Mouse (Mus musculus): ENCODE measurements around the gene Prss53. TPM values are rescaled to one million over a fixed set of nuclear protein-coding genes. Genes with fewer than 3 reads are reported as not detected.

The Prss53 gene
- 0.81 and 0.99 TPM in 2 replicates for polyA plus RNA-seq (2015; fragmentation: Nextera tagmentation; extraction: Ambion mirVana)

DNA sequence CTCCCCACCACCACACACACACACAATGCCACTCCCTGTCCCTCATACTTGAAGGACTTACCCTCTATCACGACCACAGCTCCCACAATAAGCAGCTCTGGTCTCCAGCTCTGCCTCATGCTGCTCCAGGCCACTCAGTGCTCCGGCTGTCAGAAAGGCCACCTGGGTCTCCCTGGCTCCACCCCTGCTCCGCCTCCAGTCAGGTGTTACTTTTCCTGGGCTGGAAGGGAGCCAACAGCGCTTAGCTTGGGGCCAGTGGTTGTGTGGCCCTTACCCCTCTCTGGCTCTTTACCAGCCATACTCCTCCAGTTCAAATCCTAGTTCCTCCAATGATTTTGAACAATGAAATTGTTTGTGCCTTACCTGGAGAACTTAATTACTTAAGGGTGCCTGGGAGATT lies at the start of gene Prss53:
Gene Prss53, minus strand, starts transcription at position 173 of the 400 bp plus-strand sequence.
- Histone ChIP-seq H3K4me2 (ENCODE audit: low read length) (no peak within 1 kb of the TSS), H3K27me3 (replicated peaks; ENCODE audit: control insufficient read depth, insufficient read depth, low read length) (no peaks in the 10 kb centered on the region), H3K4me1 (ENCODE audit: control insufficient read depth, insufficient read depth, low read depth, low read length) (peaks cover 7% of the 10 kb centered on the region), H3K4me3 (ENCODE audit: low read length) (no peak within 1 kb of the TSS), H3K9ac (ENCODE audit: low read depth, low read length) (no peak within 1 kb of the TSS), H3K9me3 (ENCODE audit: control insufficient read depth, low read length) (no peaks in the 10 kb centered on the region), H3K27ac (ENCODE audit: low read depth, low read length) (no peak within 1 kb of the TSS), H3K36me3 (ENCODE audit: control insufficient read depth, insufficient read depth, low read length) (peaks cover 24% of the 10 kb centered on the region)
- ATAC-seq = no peak
- WGBS = 31% methylated on average over 4 of the region's 4 CpGs

DNA sequence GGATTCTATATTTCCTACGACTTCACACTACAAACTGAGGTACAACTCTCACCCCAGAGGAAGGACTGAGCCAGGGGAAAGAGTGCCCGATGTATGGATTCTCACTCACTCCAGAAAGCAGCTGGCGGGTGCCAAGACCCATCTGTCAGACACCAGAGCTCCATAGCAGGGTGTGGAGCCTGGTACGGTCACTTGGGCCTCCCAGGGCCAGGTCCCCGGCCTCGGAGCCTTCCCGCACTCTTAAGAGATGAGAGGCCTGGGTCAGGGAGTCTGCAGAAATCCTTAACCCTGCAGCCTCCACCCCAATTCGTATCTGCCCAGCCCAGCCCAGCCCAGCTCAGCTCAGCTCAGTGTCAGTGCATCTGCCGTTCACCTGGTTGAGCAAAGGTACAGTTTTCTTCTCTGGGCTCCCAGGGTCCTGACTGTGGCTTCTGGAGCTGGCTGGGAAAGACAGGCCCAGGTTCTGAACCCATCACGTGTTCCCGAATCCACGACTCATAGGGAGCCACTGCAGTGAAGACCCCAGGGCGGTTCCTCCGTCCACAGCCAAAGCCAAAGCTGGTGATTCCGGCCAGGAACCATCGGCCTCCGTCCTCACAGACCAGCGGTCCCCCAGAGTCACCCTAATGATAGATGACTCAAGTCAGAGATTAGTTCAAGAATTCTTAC lies 45.6 kb upstream of the Prss53 start:
- ATAC-seq = 0 out of 2 replicates have a peak, but pooled peaks have one; percentile 2
- no peaks in the 10 kb centered on the region for H3K36me3 ChIP-seq (ENCODE audit: control insufficient read depth, insufficient read depth, low read length)
- H3K4me2 ChIP-seq (ENCODE audit: low read length) = peak overlapping the region; percentile 93
- peaks cover 12% of the 10 kb centered on the region for H3K4me1 ChIP-seq (ENCODE audit: control insufficient read depth, insufficient read depth, low read depth, low read length)
- H3K9ac ChIP-seq (ENCODE audit: low read depth, low read length) = peak overlapping the region; percentile 93
- no peaks in the 10 kb centered on the region; the same call in 1 of the 2 replicates for H3K27me3 ChIP-seq (replicated peaks; ENCODE audit: control insufficient read depth, insufficient read depth, low read length)
- 53% methylated on average over 18 of the region's 18 CpGs for WGBS
- H3K9me3 ChIP-seq (ENCODE audit: control insufficient read depth, low read length) = no peaks in the 10 kb centered on the region
- peak overlapping the region; percentile 90 for H3K27ac ChIP-seq (ENCODE audit: low read depth, low read length)
- H3K4me3 ChIP-seq (ENCODE audit: low read length) = peak overlapping the region; percentile 85

DNA sequence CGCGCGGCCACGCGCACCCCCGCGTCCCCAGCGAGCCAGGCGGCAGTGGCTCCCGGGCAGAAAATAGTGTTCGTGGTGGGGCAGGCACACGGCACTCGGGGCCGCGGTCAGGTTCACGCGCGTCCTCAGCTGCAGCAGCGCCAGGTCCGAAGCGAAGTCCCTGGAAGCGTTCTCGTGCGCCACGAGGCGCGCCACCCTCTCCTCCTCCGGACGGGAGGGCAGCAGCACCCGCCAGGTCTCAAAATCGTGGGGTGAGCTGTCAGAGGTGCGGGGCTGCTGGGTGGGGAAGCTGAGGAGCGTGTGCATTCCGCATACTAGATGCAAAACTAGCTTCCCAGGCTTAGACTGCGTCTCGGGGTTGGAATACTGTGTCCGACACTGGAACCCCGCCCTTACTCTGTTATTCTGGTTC lies 45.0 kb upstream of the Prss53 start:
- ATAC-seq = peak; percentile 83
- Histone ChIP-seq H3K27ac (ENCODE audit: low read depth, low read length) (peak overlapping the region; percentile 90), H3K36me3 (ENCODE audit: control insufficient read depth, insufficient read depth, low read length) (no peaks in the 10 kb centered on the region), H3K4me2 (ENCODE audit: low read length) (peak overlapping the region; percentile 93), H3K27me3 (replicated peaks; ENCODE audit: control insufficient read depth, insufficient read depth, low read length) (no peaks in the 10 kb centered on the region; the same call in 1 of the 2 replicates), H3K4me1 (ENCODE audit: control insufficient read depth, insufficient read depth, low read depth, low read length) (peaks cover 12% of the 10 kb centered on the region), H3K9me3 (ENCODE audit: control insufficient read depth, low read length) (no peaks in the 10 kb centered on the region), H3K4me3 (ENCODE audit: low read length) (peak overlapping the region; percentile 85), H3K9ac (ENCODE audit: low read depth, low read length) (peak overlapping the region; percentile 93)
- WGBS = under 1% methylated on average over 34 of the region's 38 CpGs

DNA sequence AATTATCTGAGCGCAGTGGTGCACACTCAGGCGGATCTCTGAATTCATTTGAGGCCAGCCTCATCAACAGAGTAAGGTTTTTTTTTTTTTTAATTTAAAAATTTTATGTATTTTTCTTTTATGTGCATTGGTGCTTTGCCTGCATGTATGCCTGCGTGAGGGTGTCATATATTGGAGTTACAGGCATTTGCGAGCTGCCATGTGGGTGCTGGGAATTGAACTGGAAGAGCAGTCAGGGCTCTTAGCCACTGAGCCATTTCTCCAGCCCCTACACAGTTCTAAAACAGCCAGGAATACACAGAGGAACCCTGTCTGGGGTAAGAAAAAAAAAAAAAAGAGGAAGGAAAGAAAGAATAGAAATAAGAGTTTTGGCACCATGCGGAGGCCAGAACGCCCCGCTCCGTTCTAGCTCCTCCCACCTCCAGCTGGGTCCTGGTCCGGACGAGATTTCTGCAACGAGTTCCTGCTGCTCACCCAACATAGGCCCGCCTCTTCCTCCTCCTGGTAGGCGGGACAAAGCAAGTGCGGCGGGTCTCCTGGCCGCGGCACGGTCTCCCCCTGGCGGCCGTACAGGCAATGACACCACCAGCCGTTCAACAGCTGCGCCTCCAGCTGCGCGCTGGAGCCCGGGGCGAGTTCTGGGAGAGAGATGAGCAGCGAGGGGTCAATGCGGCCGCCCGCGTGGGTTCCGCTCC lies 44.4 kb upstream of the Prss53 start:
- peak; percentile 96 for ATAC-seq
- WGBS = 6% methylated on average over 31 of the region's 32 CpGs
- H3K36me3 ChIP-seq (ENCODE audit: control insufficient read depth, insufficient read depth, low read length) = no peaks in the 10 kb centered on the region
- H3K4me2 ChIP-seq (ENCODE audit: low read length) = peak overlapping the region; percentile 93
- H3K4me3 ChIP-seq (ENCODE audit: low read length) = peak overlapping the region; percentile 85
- H3K4me1 ChIP-seq (ENCODE audit: control insufficient read depth, insufficient read depth, low read depth, low read length) = peaks cover 12% of the 10 kb centered on the region
- H3K27me3 ChIP-seq (replicated peaks; ENCODE audit: control insufficient read depth, insufficient read depth, low read length) = peaks cover 4% of the 10 kb centered on the region
- peak overlapping the region; percentile 93 for H3K9ac ChIP-seq (ENCODE audit: low read depth, low read length)
- peak overlapping the region; percentile 90 for H3K27ac ChIP-seq (ENCODE audit: low read depth, low read length)
- no peaks in the 10 kb centered on the region for H3K9me3 ChIP-seq (ENCODE audit: control insufficient read depth, low read length)

DNA sequence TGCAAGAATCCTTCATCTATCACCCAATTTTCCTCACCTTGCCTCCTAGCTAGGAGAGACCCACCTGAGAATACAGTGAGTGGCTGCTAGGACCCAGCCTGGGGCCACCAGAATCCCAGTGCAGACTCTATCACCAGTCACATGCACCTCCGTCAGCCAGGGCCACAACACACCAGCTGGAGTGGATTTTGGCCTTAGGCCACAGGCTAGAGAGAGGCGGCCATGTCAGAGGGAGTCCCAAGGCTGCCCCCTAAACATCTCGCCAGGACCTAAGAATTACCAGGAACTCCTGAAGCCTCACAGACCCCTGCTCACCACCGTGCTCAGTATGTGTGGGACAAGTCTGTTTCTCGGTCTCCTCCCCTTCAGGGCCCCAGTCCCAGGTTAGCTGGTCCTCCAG lies 43.3 kb upstream of the Prss53 start:
- Histone ChIP-seq H3K4me3 (ENCODE audit: low read length) (no peak overlapping the region), H3K9ac (ENCODE audit: low read depth, low read length) (no peak overlapping the region), H3K36me3 (ENCODE audit: control insufficient read depth, insufficient read depth, low read length) (no peaks in the 10 kb centered on the region), H3K4me2 (ENCODE audit: low read length) (no peak overlapping the region), H3K27me3 (replicated peaks; ENCODE audit: control insufficient read depth, insufficient read depth, low read length) (peaks cover 6% of the 10 kb centered on the region), H3K4me1 (ENCODE audit: control insufficient read depth, insufficient read depth, low read depth, low read length) (peaks cover 12% of the 10 kb centered on the region), H3K27ac (ENCODE audit: low read depth, low read length) (no peak overlapping the region), H3K9me3 (ENCODE audit: control insufficient read depth, low read length) (no peaks in the 10 kb centered on the region)
- no peak for ATAC-seq
- WGBS = 90% methylated on average over 5 of the region's 5 CpGs

DNA sequence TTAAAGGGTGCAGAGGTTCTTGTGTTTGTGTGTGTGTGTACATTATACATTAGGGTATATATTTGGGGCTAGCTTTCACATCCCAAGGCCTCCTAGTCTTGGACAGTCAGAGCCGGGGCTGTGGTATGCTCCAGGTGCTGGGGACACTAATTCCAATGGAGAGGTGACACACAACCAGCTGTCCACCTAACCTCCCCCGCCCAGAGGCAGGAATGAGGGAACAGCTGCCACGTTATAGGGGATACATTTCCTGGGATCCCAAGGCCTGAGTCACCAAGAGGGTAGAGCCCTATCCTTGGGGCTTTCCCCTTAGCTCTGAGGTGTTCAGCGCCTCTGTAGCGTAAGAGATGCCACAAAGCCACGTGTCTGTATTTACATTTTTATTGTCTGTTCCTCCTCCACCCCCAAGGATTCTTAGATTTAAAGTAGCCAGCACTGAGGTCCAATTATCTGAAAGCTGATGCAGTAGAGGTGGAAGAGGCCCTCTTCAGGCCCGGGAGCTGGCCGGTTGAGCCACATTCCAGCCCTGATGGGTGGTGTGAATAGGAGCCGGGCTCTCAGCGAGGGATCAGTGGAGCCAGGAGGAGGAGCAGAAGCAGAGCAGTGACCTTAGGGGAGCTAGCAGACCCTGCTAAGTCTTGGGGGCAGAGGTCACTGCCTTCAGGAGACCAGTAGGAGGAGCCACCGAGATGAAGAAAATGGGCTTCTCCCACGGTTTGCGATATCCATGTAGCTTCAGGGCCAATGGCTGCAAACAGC lies 41.7 kb upstream of the Prss53 start:
- H3K27ac ChIP-seq (ENCODE audit: low read depth, low read length) = no peak overlapping the region
- H3K4me3 ChIP-seq (ENCODE audit: low read length) = no peak overlapping the region
- H3K36me3 ChIP-seq (ENCODE audit: control insufficient read depth, insufficient read depth, low read length) = no peaks in the 10 kb centered on the region
- peaks cover 10% of the 10 kb centered on the region for H3K27me3 ChIP-seq (replicated peaks; ENCODE audit: control insufficient read depth, insufficient read depth, low read length)
- H3K9ac ChIP-seq (ENCODE audit: low read depth, low read length) = no peak overlapping the region
- peaks cover 12% of the 10 kb centered on the region for H3K4me1 ChIP-seq (ENCODE audit: control insufficient read depth, insufficient read depth, low read depth, low read length)
- no peak for ATAC-seq
- no peaks in the 10 kb centered on the region for H3K9me3 ChIP-seq (ENCODE audit: control insufficient read depth, low read length)
- H3K4me2 ChIP-seq (ENCODE audit: low read length) = no peak overlapping the region
- 21% methylated on average over 13 of the region's 13 CpGs for WGBS

DNA sequence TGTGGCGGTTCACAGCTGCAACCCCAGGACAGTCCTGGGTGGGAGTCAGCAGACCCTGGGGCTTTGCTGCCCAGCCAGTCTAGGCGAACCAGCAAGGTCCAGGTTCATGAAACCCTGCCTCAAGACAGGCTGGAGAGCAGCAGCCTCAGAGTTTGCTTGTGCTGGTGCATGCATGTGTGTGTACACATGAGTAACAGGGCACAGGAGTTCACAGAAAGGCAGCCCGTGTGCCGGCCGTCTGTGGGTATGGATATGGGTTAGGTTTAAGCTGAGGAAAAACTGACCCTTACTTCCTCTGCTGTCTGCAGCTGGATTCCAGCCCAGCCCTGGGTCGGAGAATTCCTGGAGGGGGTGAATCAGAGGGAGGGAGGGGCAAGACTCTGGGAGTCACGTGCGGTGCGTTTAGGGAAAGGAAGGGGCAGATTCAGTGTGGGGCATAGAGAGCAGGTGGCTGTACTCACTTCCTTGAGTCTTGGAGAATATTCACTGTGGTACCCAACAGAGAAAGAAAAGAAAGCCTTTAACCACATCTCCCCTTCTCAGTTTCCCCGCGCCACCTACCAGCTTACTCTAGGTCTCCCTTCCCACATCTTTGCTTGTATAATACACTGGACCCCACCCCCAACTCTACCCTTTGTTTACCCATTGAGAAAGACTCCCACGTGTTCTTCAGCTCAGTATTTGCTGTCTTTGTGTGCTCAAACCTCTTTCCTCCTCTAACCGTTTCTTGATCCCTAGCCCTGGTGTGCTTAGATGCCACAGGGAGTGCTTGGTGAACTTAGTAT lies 40.8 kb upstream of the Prss53 start:
- Histone ChIP-seq H3K9ac (ENCODE audit: low read depth, low read length) (no peak overlapping the region), H3K9me3 (ENCODE audit: control insufficient read depth, low read length) (no peaks in the 10 kb centered on the region), H3K27ac (ENCODE audit: low read depth, low read length) (no peak overlapping the region), H3K4me3 (ENCODE audit: low read length) (no peak overlapping the region), H3K4me2 (ENCODE audit: low read length) (no peak overlapping the region), H3K27me3 (replicated peaks; ENCODE audit: control insufficient read depth, insufficient read depth, low read length) (peaks cover 10% of the 10 kb centered on the region), H3K36me3 (ENCODE audit: control insufficient read depth, insufficient read depth, low read length) (no peaks in the 10 kb centered on the region), H3K4me1 (ENCODE audit: control insufficient read depth, insufficient read depth, low read depth, low read length) (peaks cover 11% of the 10 kb centered on the region)
- 42% methylated on average over 13 of the region's 13 CpGs for WGBS
- ATAC-seq = no peak

DNA sequence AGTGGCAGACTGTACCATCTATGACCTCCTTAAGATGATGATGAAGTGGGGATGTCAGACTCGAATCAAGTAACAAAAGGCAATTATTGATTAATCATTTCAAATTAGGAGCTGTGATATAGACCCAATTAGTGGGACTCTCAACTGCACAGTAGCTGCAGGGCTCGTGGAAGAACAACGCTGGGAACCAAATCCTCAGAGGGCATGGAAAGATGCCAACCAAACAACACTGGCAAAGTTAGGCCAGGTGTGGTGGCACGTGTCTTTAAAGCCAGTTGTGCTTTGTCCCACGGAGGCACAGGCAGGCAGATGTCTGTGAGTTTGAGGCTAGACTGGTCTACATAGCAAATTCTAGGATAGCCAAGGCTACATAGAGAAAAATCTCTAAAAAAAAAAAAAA lies 39.9 kb upstream of the Prss53 start:
- peaks cover 6% of the 10 kb centered on the region for H3K4me1 ChIP-seq (ENCODE audit: control insufficient read depth, insufficient read depth, low read depth, low read length)
- H3K9me3 ChIP-seq (ENCODE audit: control insufficient read depth, low read length) = no peaks in the 10 kb centered on the region
- no peak overlapping the region for H3K9ac ChIP-seq (ENCODE audit: low read depth, low read length)
- no peaks in the 10 kb centered on the region for H3K36me3 ChIP-seq (ENCODE audit: control insufficient read depth, insufficient read depth, low read length)
- WGBS = 77% methylated on average over 5 of the region's 5 CpGs
- no peak overlapping the region for H3K27ac ChIP-seq (ENCODE audit: low read depth, low read length)
- H3K4me3 ChIP-seq (ENCODE audit: low read length) = no peak overlapping the region
- no peak overlapping the region for H3K4me2 ChIP-seq (ENCODE audit: low read length)
- peaks cover 10% of the 10 kb centered on the region for H3K27me3 ChIP-seq (replicated peaks; ENCODE audit: control insufficient read depth, insufficient read depth, low read length)
- no peak for ATAC-seq
